Mouse (Mus musculus) CH12.LX (cell line): ENCODE data around the gene Ncoa5. TPM values are rescaled to one million over a fixed set of nuclear protein-coding genes. Genes with fewer than 3 reads are reported as not detected.

Experiments
- DNase-seq: peaks from one replicate; pipeline ENCODE4 v3.0.0-alpha.2; 2013; ENCODE audit errors: extremely low read depth
- H3K27ac ChIP-seq: 2 replicates; pipeline ENCODE4 v1.5.1; 2012; ENCODE audit warnings: low read depth, mild to moderate bottlenecking, control low read depth, moderate library complexity; ENCODE audit not compliant: insufficient read depth
- H3K27me3 ChIP-seq: replicated peaks from 2 replicates; pipeline ENCODE3; 2012; ENCODE audit warnings: inconsistent platforms
- H3K36me3 ChIP-seq, 2 experiments: replicated peaks in 1 of 2; 2 replicates each; pipeline versions ENCODE3 to v1.6.1; 2012; ENCODE audit warnings: inconsistent platforms in 1 of 2, low read length in 1 of 2, mild to moderate bottlenecking in 1 of 2, mixed read lengths in 1 of 2, moderate library complexity in 1 of 2; ENCODE audit not compliant: control insufficient read depth in 1 of 2, insufficient read depth in 1 of 2
- H3K4me1 ChIP-seq, 2 experiments: 2 replicates each; pipeline ENCODE4 v1.6.1; 2012; ENCODE audit warnings: inconsistent platforms in 1 of 2, moderate library complexity in 1 of 2; ENCODE audit not compliant: insufficient read depth in 2 of 2, control insufficient read depth in 1 of 2
- H3K4me2 ChIP-seq: 2 replicates; pipeline ENCODE4 v1.6.1; 2012; ENCODE audit warnings: low read depth, mild to moderate bottlenecking, control low read depth; ENCODE audit not compliant: poor library complexity, insufficient read depth, severe bottlenecking
- H3K4me3 ChIP-seq, 3 experiments: fragments of 150-350 bp in 1 of 3; sonication (generic) in 1 of 3; replicated peaks in 1 of 3; 2 replicates each; pipeline versions ENCODE3 to v1.5.1; 2011 to 2012; ENCODE audit warnings: low read depth in 2 of 3, low read length in 2 of 3, mild to moderate bottlenecking in 2 of 3, moderate library complexity in 2 of 3, control low read depth in 1 of 3, improper control_type of control experiment in 1 of 3, inconsistent platforms in 1 of 3, mixed read lengths in 1 of 3; ENCODE audit not compliant: poor library complexity in 1 of 3
- H3K79me2 ChIP-seq: replicated peaks from 2 replicates; pipeline ENCODE4 v1.6.1; 2012; ENCODE audit warnings: mild to moderate bottlenecking, moderate library complexity; ENCODE audit not compliant: control insufficient read depth, poor library complexity, insufficient read depth, severe bottlenecking; ENCODE audit errors: extremely low read depth
- H3K9ac ChIP-seq: 2 replicates; pipeline ENCODE4 v1.6.1; 2012; ENCODE audit warnings: low read depth, mild to moderate bottlenecking, control low read depth, moderate library complexity; ENCODE audit not compliant: insufficient read depth
- H3K9me3 ChIP-seq: replicated peaks from 2 replicates; pipeline ENCODE3; 2012; ENCODE audit warnings: low read length, inconsistent platforms, mixed read lengths
- BHLHE40 ChIP-seq: IDR thresholded peaks from 2 replicates; pipeline ENCODE4 v1.6.1; 2011; ENCODE audit warnings: mild to moderate bottlenecking, low read depth, low read length, improper control_type of control experiment
- CTCF ChIP-seq, 2 experiments: IDR thresholded peaks in 1 of 2; conservative IDR thresholded peaks in 1 of 2; 2 replicates each; pipeline ENCODE4 v1.5.1; 2011 to 2012; ENCODE audit warnings: low read depth in 2 of 2, low read length in 2 of 2, improper control_type of control experiment in 1 of 2, inconsistent platforms in 1 of 2, mild to moderate bottlenecking in 1 of 2, moderate library complexity in 1 of 2
- EP300 ChIP-seq: IDR thresholded peaks from 2 replicates; pipeline ENCODE4 v1.6.1; 2011; ENCODE audit warnings: low read length, improper control_type of control experiment
- ETS1 ChIP-seq: conservative IDR thresholded peaks from 2 replicates; pipeline ENCODE4 v1.6.1; 2012; ENCODE audit warnings: low read depth, mild to moderate bottlenecking, inconsistent platforms, low read length, improper control_type of control experiment, moderate library complexity
- GABPA ChIP-seq: IDR thresholded peaks from 2 replicates; pipeline ENCODE4 v1.6.1; 2012; ENCODE audit warnings: low read depth, low read length, improper control_type of control experiment, inconsistent platforms; ENCODE audit not compliant: insufficient replicate concordance
- IRF4 ChIP-seq: IDR thresholded peaks from 2 replicates; pipeline ENCODE4 v1.6.1; 2014; ENCODE audit warnings: low read depth, mild to moderate bottlenecking, inconsistent platforms, low read length, improper control_type of control experiment
- JUND ChIP-seq: conservative IDR thresholded peaks from 2 replicates; pipeline ENCODE4 v1.6.1; 2011; ENCODE audit warnings: low read depth, low read length, improper control_type of control experiment
- KAT2A ChIP-seq: IDR thresholded peaks from 2 replicates; pipeline ENCODE4 v1.6.1; 2012; ENCODE audit warnings: low read length, improper control_type of control experiment, inconsistent platforms; ENCODE audit not compliant: insufficient replicate concordance
- MAFK ChIP-seq: IDR thresholded peaks from 2 replicates; pipeline ENCODE4 v1.6.1; 2011; ENCODE audit warnings: low read length, improper control_type of control experiment; ENCODE audit not compliant: insufficient replicate concordance
- MAX ChIP-seq: IDR thresholded peaks from 2 replicates; pipeline ENCODE4 v1.6.1; 2011; ENCODE audit warnings: low read length, improper control_type of control experiment
- MAZ ChIP-seq: IDR thresholded peaks from 2 replicates; pipeline ENCODE4 v1.6.1; 2012; ENCODE audit warnings: low read depth, mild to moderate bottlenecking, inconsistent platforms, low read length, improper control_type of control experiment, moderate library complexity
- MEF2A ChIP-seq: IDR thresholded peaks from 2 replicates; pipeline ENCODE4 v1.6.1; 2014; ENCODE audit warnings: low read depth, mild to moderate bottlenecking, inconsistent platforms, low read length, improper control_type of control experiment, borderline replicate concordance
- MXI1 ChIP-seq: IDR thresholded peaks from 2 replicates; pipeline ENCODE4 v1.6.1; 2011; ENCODE audit warnings: mild to moderate bottlenecking, low read depth, low read length, improper control_type of control experiment
- NELFE ChIP-seq: IDR thresholded peaks from 2 replicates; pipeline ENCODE4 v1.6.1; 2011; ENCODE audit warnings: low read depth, low read length, improper control_type of control experiment
- NRF1 ChIP-seq: IDR thresholded peaks from 2 replicates; pipeline ENCODE4 v1.6.1; 2014; ENCODE audit warnings: low read depth, mild to moderate bottlenecking, inconsistent platforms, low read length, improper control_type of control experiment, moderate library complexity
- PAX5 ChIP-seq: IDR thresholded peaks from 2 replicates; pipeline ENCODE4 v1.6.1; 2012; ENCODE audit warnings: low read length, inconsistent platforms, mixed read lengths
- POLR2A ChIP-seq: IDR thresholded peaks from 2 replicates; pipeline ENCODE4 v1.6.1; 2011; ENCODE audit warnings: low read depth, mild to moderate bottlenecking, improper control_type of control experiment, low read length
- POLR2AphosphoS2 ChIP-seq: IDR thresholded peaks from 2 replicates; pipeline ENCODE4 v1.6.1; 2011; ENCODE audit warnings: low read depth, low read length, improper control_type of control experiment
- RAD21 ChIP-seq: IDR thresholded peaks from 2 replicates; pipeline ENCODE4 v1.6.1; 2011; ENCODE audit warnings: low read depth, mild to moderate bottlenecking, low read length, improper control_type of control experiment, moderate library complexity
- RCOR1 ChIP-seq: conservative IDR thresholded peaks from 2 replicates; pipeline ENCODE4 v1.6.1; 2012; ENCODE audit warnings: low read depth, mild to moderate bottlenecking, inconsistent platforms, low read length, improper control_type of control experiment
- SIN3A ChIP-seq: IDR thresholded peaks from 2 replicates; pipeline ENCODE4 v1.6.1; 2012; ENCODE audit warnings: low read length, improper control_type of control experiment, inconsistent platforms
- SMC3 ChIP-seq: IDR thresholded peaks from 2 replicates; pipeline ENCODE4 v1.6.1; 2011; ENCODE audit warnings: low read depth, low read length, improper control_type of control experiment
- USF1 ChIP-seq: IDR thresholded peaks from 2 replicates; pipeline ENCODE4 v1.6.1; 2014; ENCODE audit warnings: low read depth, mild to moderate bottlenecking, inconsistent platforms, low read length, improper control_type of control experiment
- USF2 ChIP-seq: conservative IDR thresholded peaks from 2 replicates; pipeline ENCODE4 v1.6.1; 2011; ENCODE audit warnings: low read depth, low read length, improper control_type of control experiment
- ZC3H11A ChIP-seq: IDR thresholded peaks from 2 replicates; pipeline ENCODE4 v1.6.1; 2012; ENCODE audit warnings: low read depth, mild to moderate bottlenecking, inconsistent platforms, low read length, improper control_type of control experiment
- ZKSCAN1 ChIP-seq: IDR thresholded peaks from 2 replicates; pipeline ENCODE4 v1.6.1; 2012; ENCODE audit warnings: low read depth, inconsistent platforms, low read length, improper control_type of control experiment, borderline replicate concordance
- ZMIZ1 ChIP-seq: IDR thresholded peaks from 2 replicates; pipeline ENCODE4 v1.6.1; 2012; ENCODE audit warnings: low read depth, mild to moderate bottlenecking, inconsistent platforms, low read length, improper control_type of control experiment
- ZNF384 ChIP-seq: IDR thresholded peaks from 2 replicates; pipeline ENCODE4 v1.6.1; 2012; ENCODE audit warnings: low read depth, low read length, improper control_type of control experiment, inconsistent platforms
- dilution Hi-C: fragments of 300-500 bp; cut with MboI; formaldehyde crosslinking; loops from 2 replicates; pipeline ENCODE4 v1.14.3; 2020; ENCODE audit warnings: low sequenced_read_pairs; ENCODE audit not compliant: extremely low pct_unique_long_range_greater_than_20kb, extremely low pct_ligation_motif_present
- in situ Hi-C: fragments of 300-500 bp; cut with MboI; formaldehyde crosslinking; loops from 3 replicates; pipeline ENCODE4 v1.14.3; 2019; ENCODE audit warnings: low sequenced_read_pairs, low pct_ligation_motif_present, low pct_unique_long_range_greater_than_20kb, mixed read lengths
- polyA plus RNA-seq: library from polyadenylated mRNA; unstranded; fragments of >175 nt; gene quantifications from 2 replicates; pipeline ENCODE4 v1.2.1, GENCODE M21; 2012; ENCODE audit warnings: low read depth; ENCODE audit not compliant: insufficient read length
- total RNA-seq, 2 experiments: library from RNA; depleted of rRNA; stranded (reverse); fragments of 300-350 nt in 1 of 2; fragments of >200 nt in 1 of 2; gene quantifications; 2 replicates each; pipeline ENCODE4 v1.2.3; 2012 to 2014

Gene Ncoa5
- total and polyA plus RNA-seq, 3 experiments = 18.6 to 46.4 (median 20.1) TPM

GRCm38 (mm10) chr2:164967761-164968440 is 66.8 kb downstream of the Ncoa5 start:
- dilution Hi-C loops (no loop called here), in situ Hi-C loops (no loop called here)
- no peaks in the 10 kb centered on the region for H3K79me2 ChIP-seq
- no peak for DNase-seq
- peaks cover 49% of the 10 kb centered on the region for H3K27me3 ChIP-seq
- no peak overlapping the region for H3K27ac ChIP-seq
- no peaks in the 10 kb centered on the region for H3K36me3 ChIP-seq
- H3K9ac ChIP-seq = no peak overlapping the region
- no peak overlapping the region for H3K4me3 ChIP-seq
- H3K9me3 ChIP-seq = peaks cover 6% of the 10 kb centered on the region
- no peak for TF ChIP-seq MAX
- TF ChIP-seq PAX5 = no peak
- no peak for TF ChIP-seq GABPA
- TF ChIP-seq USF2 = no peak
- no peak for TF ChIP-seq USF1
- TF ChIP-seq POLR2AphosphoS2 = no peak
- TF ChIP-seq RCOR1 = no peak
- TF ChIP-seq ZNF384 = no peak
- no peak for TF ChIP-seq ZMIZ1
- no peak for TF ChIP-seq MEF2A
- no peak for TF ChIP-seq MAZ
- TF ChIP-seq ZC3H11A = no peak
- TF ChIP-seq SMC3 = no peak
- TF ChIP-seq MAFK = no peak
- TF ChIP-seq NELFE = no peak
- TF ChIP-seq SIN3A = no peak
- TF ChIP-seq EP300 = no peak
- no peak for TF ChIP-seq KAT2A
- TF ChIP-seq, all 38 proteins: peak for 0
- Histone ChIP-seq H3K4me2 (no peak overlapping the region), H3K4me1 (peaks cover 4% of the 10 kb centered on the region in 2 experiments; a peak in 3 of 4 replicates)

GRCm38 (mm10) chr2:164967193-164967592 is 67.5 kb downstream of the Ncoa5 start:
- in situ Hi-C loops = no loop called here
- no peak overlapping the region for H3K27ac ChIP-seq
- no peaks in the 10 kb centered on the region for H3K79me2 ChIP-seq
- H3K9me3 ChIP-seq = peaks cover 6% of the 10 kb centered on the region
- H3K4me1 ChIP-seq = peaks cover 0 to 3% of the 10 kb centered on the region in 2 experiments; a peak in 1 of 4 replicates
- peaks cover 49% of the 10 kb centered on the region for H3K27me3 ChIP-seq
- TF ChIP-seq JUND = no peak
- no peak for TF ChIP-seq EP300
- TF ChIP-seq ZC3H11A = no peak
- no peak for TF ChIP-seq RAD21
- no peak for TF ChIP-seq MXI1
- TF ChIP-seq USF1 = no peak
- TF ChIP-seq BHLHE40 = no peak
- no peak for TF ChIP-seq CTCF (conservative IDR thresholded peaks at IDR 0.05 in 1 of 2, IDR thresholded peaks at IDR 0.05 in 1 of 2; ENCODE audit: low read depth in 2 of 2, low read length in 2 of 2)
- no peak for TF ChIP-seq MAFK
- no peak for TF ChIP-seq IRF4
- no peak for TF ChIP-seq ETS1
- TF ChIP-seq NRF1 = no peak
- no peak for TF ChIP-seq ZKSCAN1
- TF ChIP-seq POLR2A = no peak
- no peak for TF ChIP-seq MAX
- dilution Hi-C loops = no loop called here
- no peak overlapping the region for H3K9ac ChIP-seq
- no peaks in the 10 kb centered on the region for H3K36me3 ChIP-seq
- no peak overlapping the region for H3K4me3 ChIP-seq
- no peak for DNase-seq
- no peak overlapping the region for H3K4me2 ChIP-seq
